Mouse (Mus musculus) embryonic facial prominence, embryonic 11.5 days (tissue): ENCODE data around the gene Cdh3. TPM values are rescaled to one million over a fixed set of nuclear protein-coding genes. Genes with fewer than 3 reads are reported as not detected.

Experiments
- ATAC-seq: fragments of 200-750 bp; cut with Nextera tagmentation; replicated peaks from 2 replicates; pipeline ENCODE4 v1.8.0; 2017; ENCODE audit warnings: low read depth; ENCODE audit not compliant: insufficient number of reproducible peaks, low FRiP score, low TSS enrichment
- DNase-seq: peaks from one replicate; pipeline ENCODE4 v3.0.0-alpha.2; 2015; ENCODE audit warnings: low spot score
- H3K27ac ChIP-seq: fragments of 300-500 bp; sonication (generic); replicated peaks from 2 replicates; pipeline ENCODE4 v1.5.1; 2014; ENCODE audit warnings: mild to moderate bottlenecking, low read depth, low read length, control low read depth
- H3K27me3 ChIP-seq: fragments of 300-500 bp; sonication (generic); 2 replicates; pipeline ENCODE4 v1.6.1; 2014; ENCODE audit warnings: mild to moderate bottlenecking, low read length, moderate library complexity, mixed read lengths; ENCODE audit not compliant: control insufficient read depth, insufficient read depth
- H3K36me3 ChIP-seq: fragments of 300-500 bp; sonication (generic); replicated peaks from 2 replicates; pipeline ENCODE4 v1.6.1; 2014; ENCODE audit warnings: low read depth, mild to moderate bottlenecking, low read length, moderate library complexity, mixed read lengths; ENCODE audit not compliant: control insufficient read depth, insufficient read depth
- H3K4me1 ChIP-seq: fragments of 300-500 bp; sonication (generic); 2 replicates; pipeline ENCODE4 v1.6.1; 2014; ENCODE audit warnings: low read length, mixed read lengths; ENCODE audit not compliant: control insufficient read depth, insufficient read depth
- H3K4me2 ChIP-seq: fragments of 300-500 bp; sonication (generic); 2 replicates; pipeline ENCODE4 v1.6.1; 2014; ENCODE audit warnings: low read depth, mild to moderate bottlenecking, control low read depth, low read length, moderate library complexity
- H3K4me3 ChIP-seq: fragments of 300-500 bp; sonication (generic); 2 replicates; pipeline ENCODE4 v1.5.1; 2014; ENCODE audit warnings: low read depth, low read length, control low read depth
- H3K9ac ChIP-seq: fragments of 300-500 bp; sonication (generic); replicated peaks from 2 replicates; pipeline ENCODE4 v1.6.1; 2014; ENCODE audit warnings: mild to moderate bottlenecking, control low read depth, low read length
- H3K9me3 ChIP-seq: fragments of 300-500 bp; sonication (generic); replicated peaks from 2 replicates; pipeline ENCODE4 v1.6.1; 2016; ENCODE audit warnings: mild to moderate bottlenecking, low read length, inconsistent platforms, mixed read lengths; ENCODE audit not compliant: control insufficient read depth
- WGBS: fragments of 180-500 bp; shearing (Covaris S2); extraction: QIAGEN DNeasy Blood & Tissue Kit; methylation state at CpG from one replicate; pipeline ENCODE4 v1.1.7; 2014; 5-methylcytosine and 5-hydroxymethylcytosine counted together
- polyA plus RNA-seq: library from polyadenylated mRNA; unstranded; fragments of >200 nt; fragmentation: Nextera tagmentation; extraction: Ambion mirVana; gene quantifications from 2 replicates; pipeline ENCODE4 v1.2.1, GENCODE M21; 2014

Cdh3 gene
- polyA plus RNA-seq, 1 experiment from 2014 or later = 10.8 TPM

DNA sequence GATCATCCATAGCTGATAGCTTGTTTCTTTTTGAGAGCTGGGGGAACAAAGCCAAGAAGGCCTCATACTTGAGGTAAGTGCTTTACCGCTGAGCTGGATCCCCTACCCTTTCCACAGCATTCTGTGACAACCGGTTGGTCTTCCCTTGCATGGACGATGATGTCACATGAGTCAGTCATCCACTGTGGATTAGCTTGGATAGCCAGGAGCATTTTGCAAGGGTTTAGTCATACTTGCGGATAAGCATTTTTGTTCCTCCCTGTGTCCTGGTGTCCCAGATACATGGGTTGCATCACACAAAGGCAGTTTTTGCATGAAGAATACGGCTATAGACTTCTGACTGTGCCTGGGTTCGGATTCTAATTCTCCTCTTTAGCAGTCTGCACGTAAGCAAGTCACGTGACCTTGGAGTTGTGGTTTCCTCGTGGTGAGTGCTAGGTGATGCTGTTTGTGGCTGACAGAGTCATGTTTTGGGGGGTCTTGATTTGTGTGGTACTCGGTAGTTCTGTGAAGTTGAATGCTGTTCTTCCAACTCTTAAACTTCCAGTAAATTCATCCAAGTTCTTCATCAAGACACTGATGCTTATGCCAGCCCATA lies 19.3 kb downstream of the Cdh3 start:
- no peak overlapping the region for H3K27ac ChIP-seq
- no peak overlapping the region for H3K9ac ChIP-seq
- H3K4me2 ChIP-seq = no peak overlapping the region
- DNase-seq (no peak), ATAC-seq (no peak)
- WGBS = 94% methylated on average over 10 of the region's 10 CpGs
- no peaks in the 10 kb centered on the region for H3K9me3 ChIP-seq
- H3K4me1 ChIP-seq = no peaks in the 10 kb centered on the region
- H3K27me3 ChIP-seq = no peaks in the 10 kb centered on the region
- H3K36me3 ChIP-seq = no peaks in the 10 kb centered on the region
- no peak overlapping the region for H3K4me3 ChIP-seq

DNA sequence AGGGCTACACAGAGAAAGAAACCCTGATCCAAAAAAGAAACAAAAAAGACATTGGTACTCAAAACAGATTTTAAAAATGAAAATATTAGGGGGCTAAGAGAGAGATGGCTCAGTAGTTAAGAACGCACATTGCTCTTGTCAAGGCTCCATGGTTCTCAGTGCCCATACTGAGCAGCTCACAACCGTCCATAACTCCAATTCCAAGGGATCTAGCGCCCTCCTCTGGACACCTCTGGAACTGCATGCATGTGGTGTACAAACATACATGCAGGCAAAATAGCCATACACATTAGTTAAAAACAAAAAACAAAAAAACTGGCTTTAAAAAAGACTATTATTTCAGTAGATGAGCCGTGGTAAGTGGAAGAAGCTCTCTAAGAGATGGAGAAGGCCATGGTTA lies 19.9 kb downstream of the Cdh3 start:
- DNase-seq (peak; percentile 29), ATAC-seq (no peak)
- no peak overlapping the region for H3K4me2 ChIP-seq
- H3K27me3 ChIP-seq = no peaks in the 10 kb centered on the region
- 75% methylated on average over 4 of the region's 4 CpGs for WGBS
- no peak overlapping the region for H3K27ac ChIP-seq
- H3K36me3 ChIP-seq = no peaks in the 10 kb centered on the region
- no peak overlapping the region for H3K4me3 ChIP-seq
- H3K4me1 ChIP-seq = no peaks in the 10 kb centered on the region
- H3K9me3 ChIP-seq = no peaks in the 10 kb centered on the region
- no peak overlapping the region for H3K9ac ChIP-seq

DNA sequence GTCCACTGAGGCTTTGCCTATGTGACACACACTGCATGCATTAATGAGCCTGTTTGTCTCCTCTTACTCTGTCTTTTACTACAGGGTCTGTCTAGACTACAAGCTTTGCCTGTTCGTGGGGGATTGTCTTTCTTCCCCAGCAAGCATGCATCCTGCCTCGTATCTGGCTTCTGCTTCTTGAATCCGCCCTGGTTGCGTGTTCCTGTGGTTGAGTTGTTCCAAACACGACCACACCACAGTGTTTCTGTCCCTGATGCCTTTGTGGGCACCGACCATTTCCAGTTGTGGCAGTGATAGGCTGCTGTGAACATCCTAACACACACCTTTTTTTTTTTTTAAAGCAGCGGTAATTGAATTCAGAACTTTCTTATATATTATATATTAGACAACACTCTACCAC lies 23.0 kb downstream of the Cdh3 start:
- Histone ChIP-seq H3K9ac (no peak overlapping the region), H3K36me3 (no peaks in the 10 kb centered on the region), H3K27ac (no peak overlapping the region), H3K4me2 (no peak overlapping the region), H3K4me1 (no peaks in the 10 kb centered on the region), H3K9me3 (no peaks in the 10 kb centered on the region), H3K27me3 (no peaks in the 10 kb centered on the region), H3K4me3 (no peak overlapping the region)
- DNase-seq (no peak), ATAC-seq (no peak)
- WGBS = 82% methylated on average over 7 of the region's 7 CpGs

DNA sequence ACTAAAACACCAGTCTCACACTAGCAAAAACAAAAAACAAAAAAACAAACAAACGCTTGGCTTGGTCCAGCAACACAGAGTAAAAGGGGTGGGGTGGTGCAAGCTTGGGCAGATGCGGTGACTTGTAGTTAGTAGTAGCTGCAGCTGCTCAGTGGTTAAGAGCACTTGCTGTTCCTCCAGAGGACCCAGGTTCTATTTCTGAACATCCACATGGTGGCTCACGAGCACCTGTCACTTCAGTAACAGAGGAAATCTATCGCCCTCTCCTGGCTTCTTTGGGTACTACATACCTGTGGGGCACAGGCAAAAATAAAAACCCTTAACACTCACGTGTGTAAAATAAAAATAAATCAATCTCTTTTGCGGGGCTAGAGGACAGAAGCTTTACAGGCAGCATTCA lies 23.8 kb downstream of the Cdh3 start:
- H3K36me3 ChIP-seq = no peaks in the 10 kb centered on the region
- ATAC-seq = no peak
- no peaks in the 10 kb centered on the region for H3K27me3 ChIP-seq
- H3K4me1 ChIP-seq = no peaks in the 10 kb centered on the region
- H3K9me3 ChIP-seq = no peaks in the 10 kb centered on the region
- H3K27ac ChIP-seq = no peak overlapping the region
- peak; percentile 79 for DNase-seq
- WGBS = 44% methylated on average over 6 of the region's 6 CpGs
- H3K4me2 ChIP-seq = no peak overlapping the region
- H3K4me3 ChIP-seq = no peak overlapping the region
- no peak overlapping the region for H3K9ac ChIP-seq

DNA sequence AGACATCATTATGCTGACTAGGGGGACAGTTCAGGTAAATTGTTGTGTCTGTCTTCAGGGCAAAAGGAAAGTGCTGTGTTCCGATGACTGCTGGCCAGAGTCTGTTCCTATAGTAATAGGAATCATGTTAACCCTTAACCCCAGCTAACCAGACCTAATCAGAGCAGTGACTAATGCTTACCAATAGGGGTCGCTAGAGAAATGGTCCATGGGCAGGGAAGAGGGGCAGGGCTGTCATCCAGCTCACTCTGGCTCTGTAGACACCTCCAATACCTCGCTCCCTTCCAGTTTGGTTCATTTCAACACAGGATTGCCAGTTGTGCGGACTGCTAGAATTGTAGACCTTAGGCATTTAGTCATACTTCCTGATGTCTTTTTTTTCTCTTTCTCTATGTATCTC lies 24.8 kb downstream of the Cdh3 start:
- Histone ChIP-seq H3K4me1 (no peaks in the 10 kb centered on the region), H3K27ac (no peak overlapping the region), H3K4me2 (no peak overlapping the region), H3K9ac (no peak overlapping the region), H3K9me3 (no peaks in the 10 kb centered on the region), H3K27me3 (no peaks in the 10 kb centered on the region), H3K36me3 (no peaks in the 10 kb centered on the region), H3K4me3 (no peak overlapping the region)
- 74% methylated on average over 4 of the region's 4 CpGs for WGBS
- ATAC-seq = no peak
- no peak for DNase-seq

- DNase-seq = no peak
- Histone ChIP-seq H3K4me3 (no peak overlapping the region), H3K4me2 (no peak overlapping the region), H3K9ac (no peak overlapping the region), H3K36me3 (no peaks in the 10 kb centered on the region), H3K27ac (no peak overlapping the region), H3K9me3 (no peaks in the 10 kb centered on the region), H3K27me3 (no peaks in the 10 kb centered on the region), H3K4me1 (no peaks in the 10 kb centered on the region)
- no peak for ATAC-seq
- WGBS = 49% methylated on average over 5 of the region's 5 CpGs
Observed at GRCm38 (mm10) chr8:106539193-106539592, 28.5 kb downstream of the Cdh3 start.

DNA sequence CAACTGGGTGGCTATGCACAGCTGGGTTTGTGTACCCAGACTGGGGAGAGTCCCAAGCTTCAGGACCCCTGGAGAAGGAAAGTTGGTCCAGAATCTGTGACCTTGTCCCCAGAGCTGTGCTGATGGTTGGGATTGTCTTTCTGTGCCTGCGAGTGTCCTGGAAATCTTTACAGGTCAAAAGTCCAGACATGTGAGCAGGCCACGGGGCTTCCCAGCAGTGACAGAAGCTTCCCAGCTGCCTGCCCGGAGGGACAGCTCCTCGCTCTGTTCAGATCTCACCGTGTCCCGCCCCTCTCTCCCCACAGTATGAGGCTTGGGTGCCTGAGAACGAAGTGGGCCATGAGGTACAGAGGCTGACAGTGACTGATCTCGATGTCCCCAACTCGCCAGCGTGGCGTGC lies 30.3 kb downstream of the Cdh3 start:
- 75% methylated on average over 11 of the region's 11 CpGs for whole genome bisulfite sequencing
- no peaks in the 10 kb centered on the region for H3K9me3 ChIP-seq
- no peak overlapping the region for H3K27ac ChIP-seq
- H3K4me2 ChIP-seq = no peak overlapping the region
- no peaks in the 10 kb centered on the region for H3K4me1 ChIP-seq
- no peaks in the 10 kb centered on the region for H3K27me3 ChIP-seq
- no peak for ATAC-seq
- no peak for DNase-seq
- no peak overlapping the region for H3K9ac ChIP-seq
- no peaks in the 10 kb centered on the region for H3K36me3 ChIP-seq
- H3K4me3 ChIP-seq = no peak overlapping the region

GRCm38 (mm10) chr8:106543043-106543442 lies 32.4 kb downstream of the Cdh3 start:
- H3K4me2 ChIP-seq = no peak overlapping the region
- H3K4me3 ChIP-seq = no peak overlapping the region
- no peak overlapping the region for H3K27ac ChIP-seq
- no peaks in the 10 kb centered on the region for H3K9me3 ChIP-seq
- ATAC-seq (no peak; the same call in 1 of the 2 replicates), DNase-seq (peak; percentile 62)
- 46% methylated on average over 8 of the region's 8 CpGs for WGBS
- no peak overlapping the region for H3K9ac ChIP-seq
- no peaks in the 10 kb centered on the region for H3K27me3 ChIP-seq
- H3K36me3 ChIP-seq = no peaks in the 10 kb centered on the region
- no peaks in the 10 kb centered on the region for H3K4me1 ChIP-seq
